Mouse (Mus musculus) monocyte, adult 2 months (primary cell): ENCODE data around the gene Edc3.
A peak's percentile ranks its signal among the peaks of the same experiment; 100 is the strongest.

ENCODE experiments used
- DNase-seq, 2 experiments: peaks; one replicate each; pipeline ENCODE4 v3.0.0; 2022; ENCODE audit warnings: low spot score in 2 of 2, low read depth in 1 of 2

Edc3 gene

DNA sequence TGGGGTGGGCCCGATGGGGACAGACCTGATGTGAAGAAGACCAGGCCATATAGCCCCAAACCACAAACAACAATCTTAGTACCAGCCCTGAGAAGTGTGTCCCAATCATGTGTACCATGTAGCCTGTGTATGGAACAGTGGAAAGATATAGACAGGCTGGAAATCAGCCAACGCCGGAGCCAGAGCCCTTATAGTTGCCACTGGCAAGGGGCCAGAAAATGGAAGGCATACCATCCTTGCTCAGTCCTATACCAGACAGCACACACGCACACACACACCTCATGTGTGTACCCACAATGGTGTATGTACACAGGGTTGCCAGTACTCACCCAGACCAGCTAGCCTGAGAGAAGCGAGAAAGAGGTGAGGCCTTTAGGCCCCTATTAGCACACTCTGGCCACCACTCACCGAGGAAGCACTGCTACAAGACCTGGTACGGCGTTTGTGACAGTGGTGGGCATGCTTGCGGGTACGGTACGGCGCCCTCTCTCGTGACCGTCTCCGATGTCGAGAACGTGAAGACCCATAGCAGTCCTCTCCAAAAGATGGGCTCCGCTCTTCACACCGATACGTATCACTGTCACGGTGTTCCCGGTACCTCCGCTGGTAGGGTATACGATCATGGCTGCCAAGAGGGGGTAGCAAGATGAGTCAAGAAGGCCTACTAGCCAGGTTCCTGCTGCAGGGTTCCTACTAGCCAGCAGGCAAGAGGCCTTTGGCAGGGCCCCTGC is 52.2 kb downstream of the Edc3 start:
- no peak for DNase-seq

DNA sequence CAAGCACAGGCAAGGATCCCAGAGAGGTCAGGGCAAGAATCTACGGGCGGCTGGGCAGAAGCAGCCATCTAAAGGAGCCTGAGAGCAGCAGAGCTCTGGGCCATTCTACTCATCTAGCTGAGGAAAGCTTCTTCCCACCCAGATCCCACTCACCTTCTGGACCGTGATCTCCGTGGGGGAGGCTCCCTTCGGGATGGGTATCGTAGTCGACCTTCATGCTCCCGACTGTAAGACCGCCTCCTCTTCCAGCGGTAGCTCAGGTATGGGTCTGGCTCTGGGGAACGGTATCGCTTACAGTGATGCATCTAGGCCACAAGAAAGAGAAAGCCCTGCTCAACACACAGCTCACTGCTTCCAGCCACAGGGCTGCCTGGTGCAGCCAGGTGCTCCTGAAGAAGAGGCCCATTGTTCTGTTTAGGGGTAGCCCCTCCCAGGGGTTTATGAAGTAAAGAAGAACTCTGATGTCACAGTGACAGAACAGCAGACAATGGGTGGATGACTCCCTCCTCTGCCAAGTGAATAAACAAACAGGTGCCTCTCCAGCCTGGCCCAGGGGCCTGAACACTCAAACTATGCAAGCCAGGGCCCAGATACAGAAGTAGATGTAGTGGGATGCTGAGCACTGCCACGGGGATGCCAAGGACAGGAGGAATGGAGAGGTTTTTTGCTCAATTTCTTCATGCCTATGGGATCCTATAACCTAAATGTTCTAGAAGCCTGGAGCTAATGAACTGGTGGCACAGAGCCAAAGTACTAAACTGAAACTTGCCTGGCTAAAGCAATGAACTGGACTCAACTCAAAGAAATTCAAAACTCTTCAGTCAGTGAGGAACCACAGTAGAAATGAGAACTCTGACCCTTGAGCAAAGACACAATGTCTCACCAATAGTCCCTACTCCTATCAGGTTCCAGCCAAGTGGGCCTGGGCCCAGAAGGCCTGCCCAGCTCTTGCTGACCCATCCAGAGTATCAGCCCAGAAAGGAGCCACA is 53.5 kb downstream of the Edc3 start:
- DNase-seq = no peak

DNA sequence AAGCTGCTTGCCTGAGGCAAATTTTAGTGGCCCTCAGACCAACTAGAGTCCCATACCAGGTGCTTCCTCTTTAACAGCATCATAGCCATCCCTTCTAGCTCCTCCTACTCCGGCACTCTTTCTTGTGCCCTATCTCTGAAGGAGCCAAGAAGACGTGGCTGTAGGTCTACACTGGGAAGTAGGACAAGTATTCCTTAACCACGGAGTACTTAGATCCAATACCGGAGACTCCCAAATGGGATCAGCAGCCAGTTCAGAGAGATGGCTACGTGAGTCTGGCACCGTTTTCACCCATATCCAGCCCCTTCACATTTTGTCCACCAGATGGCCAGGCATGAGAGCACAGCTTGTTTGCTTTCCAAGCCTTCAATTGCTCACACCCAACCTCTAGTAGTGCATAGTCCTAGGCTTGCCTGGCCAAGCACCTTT is 54.2 kb downstream of the Edc3 start:
- DNase-seq = peak in 1 of 2 experiments; percentile 33

DNA sequence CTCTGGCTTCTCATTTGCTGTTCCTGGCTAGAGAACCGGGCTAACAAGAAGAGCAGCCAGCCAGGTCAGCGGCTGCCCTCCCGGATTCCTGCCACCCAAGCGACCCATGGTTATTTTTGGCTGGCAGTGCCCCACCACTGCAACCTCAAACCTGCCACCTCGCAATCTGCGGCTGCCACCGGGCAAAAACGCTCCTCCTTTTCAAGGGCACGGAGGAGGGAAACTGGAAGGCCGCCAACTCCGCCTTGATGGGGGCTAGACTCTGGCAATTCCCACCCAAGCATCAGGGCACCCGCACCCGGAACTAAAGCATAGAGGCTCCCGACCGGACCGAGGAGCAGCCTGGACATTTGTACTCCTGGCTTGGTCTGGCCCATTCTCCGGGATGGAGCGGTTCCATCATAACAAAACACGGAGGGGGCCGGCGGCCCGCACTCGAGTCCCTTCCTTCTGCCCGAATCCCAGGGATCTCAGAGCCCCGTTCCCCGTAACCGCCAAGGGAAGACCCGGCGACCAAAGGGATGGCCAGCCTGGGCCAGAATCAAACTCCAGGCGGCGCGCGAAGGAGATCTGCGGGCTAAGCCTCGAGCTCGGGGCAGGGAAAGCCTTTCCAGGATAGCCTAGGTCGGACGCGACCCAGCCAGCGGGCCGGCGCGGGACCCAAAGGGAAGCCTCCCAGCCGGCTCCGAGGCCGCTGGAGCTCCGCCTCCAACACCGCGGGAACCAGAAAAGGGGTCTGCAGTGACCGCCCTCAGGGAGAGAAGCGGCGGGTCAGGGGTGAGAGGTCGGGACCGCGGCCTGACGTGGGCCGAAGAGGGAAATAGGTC is 56.0 kb downstream of the Edc3 start:
- DNase-seq = peak in 1 of 2 experiments; percentile 13

DNA sequence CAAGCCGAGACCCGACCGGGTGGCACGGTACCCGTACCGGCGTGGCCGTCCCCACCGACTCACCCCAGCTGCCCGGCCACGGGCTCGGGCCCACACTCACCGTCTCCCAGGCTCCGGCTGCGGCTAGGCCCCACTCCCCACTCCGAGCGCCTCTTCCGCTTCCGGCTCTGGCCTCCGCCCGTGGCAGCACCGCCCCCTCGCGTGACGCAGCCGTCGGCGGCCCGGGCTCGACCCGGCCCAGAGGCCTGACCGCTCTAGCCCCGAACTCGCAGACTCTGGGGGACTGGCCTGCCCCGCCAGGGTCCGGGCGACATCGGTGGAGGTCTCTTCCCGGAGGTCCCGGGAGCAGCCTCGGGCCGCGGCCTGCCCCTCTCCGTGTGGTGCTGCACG is 56.6 kb downstream of the Edc3 start:
- DNase-seq = peak; percentile 84 to 93

DNA sequence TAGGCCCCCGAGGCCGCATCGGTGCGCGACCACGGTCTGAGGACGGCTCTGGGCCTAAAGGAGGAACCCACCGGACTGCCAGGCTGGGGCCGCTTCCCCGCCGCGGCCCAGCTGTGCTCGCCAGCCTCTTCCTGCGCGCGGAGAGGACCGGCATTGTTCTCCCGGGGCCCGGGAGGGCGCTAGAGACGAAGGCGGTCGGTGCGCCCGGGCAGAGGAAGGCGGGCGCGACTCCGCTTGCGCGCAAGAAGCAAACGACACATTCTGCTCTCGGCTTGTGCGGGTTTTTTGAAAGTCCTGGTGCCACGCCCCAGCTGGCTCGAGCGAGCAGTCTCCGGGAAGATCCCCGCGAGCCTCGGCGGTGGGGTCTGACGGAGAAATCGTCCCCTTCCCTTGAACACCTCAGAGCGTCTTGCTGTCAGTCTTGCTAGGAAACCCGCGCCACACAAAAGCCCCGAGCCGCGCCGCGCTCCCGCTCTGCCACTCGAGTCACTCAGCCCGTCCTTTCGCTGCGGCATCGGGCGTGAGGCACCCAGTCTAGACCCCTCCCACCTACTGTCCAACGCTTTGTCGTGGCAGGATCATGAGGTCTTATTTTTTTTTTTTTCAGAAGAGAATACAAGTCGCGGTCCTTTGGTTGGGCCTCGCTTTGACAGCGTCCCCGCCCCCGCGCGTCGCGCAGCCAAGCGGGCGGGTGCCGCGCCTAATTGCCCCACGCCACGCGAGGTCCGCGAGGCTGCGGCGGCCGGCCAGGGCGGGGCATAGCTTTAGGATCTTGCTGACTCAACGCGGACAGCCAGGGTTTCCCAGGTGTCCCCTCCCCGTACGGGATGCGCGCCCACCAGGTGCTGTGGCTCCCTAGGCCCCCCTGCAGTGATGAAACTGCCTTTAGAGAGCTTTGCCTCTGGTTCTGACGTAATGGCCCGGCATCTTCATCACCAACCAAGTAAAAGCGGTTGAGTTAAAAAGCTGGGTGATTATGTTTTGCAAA is 57.3 kb downstream of the Edc3 start, which contains the start of gene Clk3:
Clk3 (minus strand) TSS at position 497 of the 988 bp plus-strand sequence.
- DNase-seq = peak; percentile 31 to 73

DNA sequence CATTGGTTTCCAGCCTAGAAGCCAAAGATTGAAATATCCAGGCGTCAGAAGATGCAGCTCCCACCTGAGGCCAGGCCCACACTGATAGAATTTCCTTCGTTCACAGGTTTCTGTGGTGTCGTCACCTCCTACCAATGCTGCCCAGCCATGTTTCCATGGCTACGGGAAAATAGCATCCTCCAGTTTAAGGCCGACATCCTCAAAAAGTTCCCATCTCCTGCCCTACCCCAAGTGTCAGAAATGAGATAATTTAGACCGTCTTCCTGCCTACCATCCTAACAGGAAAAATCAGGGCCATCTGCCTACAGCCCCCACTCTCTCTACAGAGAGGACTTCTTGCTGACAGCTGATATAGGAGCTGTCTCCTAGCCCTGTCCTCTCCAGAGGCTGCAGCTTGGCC is 58.1 kb downstream of the Edc3 start:
- no peak for DNase-seq

DNA sequence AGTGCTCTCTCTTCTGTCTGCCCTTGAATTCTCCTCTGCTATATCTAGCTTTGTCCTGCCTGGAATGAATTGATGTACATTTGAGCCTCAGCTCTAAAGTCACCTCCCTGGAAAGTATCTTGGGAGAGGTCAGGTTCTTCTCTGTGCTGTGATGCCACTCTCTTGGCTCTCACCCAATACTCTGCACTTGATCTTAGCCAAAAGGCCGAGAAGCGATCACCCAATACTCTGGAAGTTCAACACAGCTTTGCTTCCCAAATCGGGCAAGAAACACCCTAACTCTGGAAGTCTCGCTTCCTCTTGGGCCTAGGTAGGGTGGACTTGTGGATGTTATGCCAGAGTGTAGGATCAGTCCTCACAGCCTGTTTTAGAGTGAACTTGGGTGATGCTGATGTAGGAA is 58.9 kb downstream of the Edc3 start:
- no peak for DNase-seq

DNA sequence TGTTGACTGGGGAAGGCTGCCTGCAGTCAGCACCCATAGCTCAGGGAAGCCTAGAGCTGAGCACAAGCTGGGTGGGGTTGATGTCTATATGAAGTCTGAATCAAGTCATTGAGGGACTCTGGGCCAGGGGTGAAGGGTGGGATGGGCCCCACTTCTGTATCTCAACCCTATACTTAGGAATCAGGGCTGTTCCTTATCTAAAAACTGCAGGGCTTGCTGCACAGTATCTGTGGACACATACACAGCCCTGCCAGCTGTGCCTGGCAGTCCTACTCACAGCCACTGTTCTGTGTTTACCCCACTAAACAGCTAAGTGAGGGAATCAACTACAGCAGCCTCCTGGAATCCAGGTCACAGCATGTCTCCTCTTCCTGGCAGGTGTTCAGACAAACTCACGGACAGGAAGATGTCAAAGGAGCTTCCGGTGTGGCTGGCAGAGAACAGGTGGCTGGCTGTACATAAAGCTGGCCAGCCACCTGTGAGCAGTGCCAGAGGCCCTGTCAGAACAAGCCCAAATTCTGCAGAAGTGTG is 61.3 kb downstream of the Edc3 start:
- no peak for DNase-seq

DNA sequence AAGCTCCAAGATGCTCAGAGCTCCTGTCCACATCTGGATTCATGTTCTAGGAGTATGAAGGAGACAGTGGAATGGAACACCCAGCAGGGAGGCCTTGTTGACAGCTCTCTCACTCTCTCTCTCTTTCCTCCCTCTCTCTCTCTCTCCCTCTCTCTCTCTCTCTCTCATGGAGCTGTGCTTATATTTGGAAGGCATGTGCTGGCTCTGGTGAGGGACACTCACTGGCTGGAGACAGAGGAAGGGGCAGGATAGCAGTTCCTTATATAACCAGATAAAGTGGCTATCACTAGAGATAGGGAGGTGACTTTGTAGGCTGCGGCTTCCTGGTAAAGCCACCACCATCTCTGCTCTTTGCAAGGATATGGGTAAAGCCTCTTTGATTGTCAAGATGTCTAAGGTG is 61.9 kb downstream of the Edc3 start:
- DNase-seq = no peak

DNA sequence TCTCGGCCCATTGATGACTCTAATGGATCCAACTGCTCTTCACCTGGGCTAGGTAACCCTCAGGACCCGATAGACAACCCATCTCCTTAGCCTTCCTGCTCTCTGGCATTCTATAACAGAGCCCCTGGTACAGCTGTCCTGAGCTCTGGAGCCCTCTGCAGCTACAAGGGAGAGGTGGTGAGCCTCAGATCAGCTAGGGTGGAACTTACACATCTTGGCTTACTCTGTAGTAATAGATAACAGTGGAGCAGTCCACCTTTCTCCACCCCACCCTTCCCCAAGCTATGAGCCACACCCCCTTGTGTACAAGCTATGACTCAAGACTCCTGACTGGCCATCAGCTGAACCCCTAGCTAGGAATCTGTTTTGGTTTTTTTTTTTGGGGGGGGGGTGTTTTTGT is 62.5 kb downstream of the Edc3 start:
- no peak for DNase-seq

DNA sequence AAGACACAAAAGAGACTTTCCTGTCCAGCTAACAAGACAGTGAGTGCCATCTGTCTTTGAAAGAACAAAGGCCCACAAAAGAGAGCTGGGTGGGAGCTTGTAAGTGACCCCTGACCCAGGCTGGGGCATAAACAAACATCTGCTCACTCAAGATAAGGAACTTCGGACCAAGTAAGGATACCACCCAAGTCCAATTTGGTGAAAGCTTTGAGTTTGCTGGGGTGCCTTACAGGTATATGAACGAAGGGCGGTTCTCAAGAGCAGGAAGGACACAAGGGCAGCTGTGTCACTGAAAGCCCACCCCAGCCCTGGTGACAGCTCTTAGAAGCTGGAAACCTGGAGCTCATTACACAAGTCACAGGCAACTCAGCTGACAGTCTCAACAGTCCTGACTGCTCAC is 65.4 kb downstream of the Edc3 start:
- no peak for DNase-seq

DNA sequence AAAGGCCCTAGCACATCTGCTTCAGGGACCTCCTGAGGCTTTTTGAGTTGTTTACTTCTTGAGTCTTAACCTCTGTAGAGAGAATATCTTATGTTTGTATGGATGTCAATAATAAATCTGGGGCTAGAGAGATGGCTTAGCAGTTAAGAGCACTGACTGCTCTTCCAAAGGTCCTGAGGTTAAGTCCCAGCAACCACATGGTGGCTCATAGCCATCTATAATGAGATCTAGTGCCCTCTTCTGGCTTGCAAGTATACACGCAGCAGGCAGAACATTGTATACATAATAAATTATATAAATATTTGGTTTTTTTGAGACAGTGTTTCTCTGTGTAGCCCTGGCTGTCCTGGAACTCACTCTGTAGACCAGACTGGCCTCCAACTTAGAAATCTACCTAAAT is 65.8 kb downstream of the Edc3 start:
- no peak for DNase-seq

DNA sequence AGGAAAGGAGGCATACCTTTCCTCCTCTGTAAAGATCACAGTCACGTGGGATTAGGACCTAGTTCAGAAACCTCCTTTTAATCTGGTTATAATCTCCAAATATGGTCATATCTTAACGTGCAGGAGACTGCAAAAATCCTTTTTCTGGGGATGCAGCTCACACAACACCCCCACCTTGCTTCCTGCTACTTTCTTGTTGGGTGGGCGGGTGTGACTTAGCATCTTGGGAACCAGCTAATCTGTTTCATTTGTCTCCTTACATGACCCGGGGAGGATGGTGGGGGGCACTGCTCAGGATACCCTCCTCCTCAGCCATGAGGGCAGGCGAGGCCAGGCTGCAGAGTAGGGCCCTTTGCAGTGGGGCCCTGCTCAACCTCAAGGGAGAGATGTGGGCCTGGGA is 66.7 kb downstream of the Edc3 start:
- no peak for DNase-seq

DNA sequence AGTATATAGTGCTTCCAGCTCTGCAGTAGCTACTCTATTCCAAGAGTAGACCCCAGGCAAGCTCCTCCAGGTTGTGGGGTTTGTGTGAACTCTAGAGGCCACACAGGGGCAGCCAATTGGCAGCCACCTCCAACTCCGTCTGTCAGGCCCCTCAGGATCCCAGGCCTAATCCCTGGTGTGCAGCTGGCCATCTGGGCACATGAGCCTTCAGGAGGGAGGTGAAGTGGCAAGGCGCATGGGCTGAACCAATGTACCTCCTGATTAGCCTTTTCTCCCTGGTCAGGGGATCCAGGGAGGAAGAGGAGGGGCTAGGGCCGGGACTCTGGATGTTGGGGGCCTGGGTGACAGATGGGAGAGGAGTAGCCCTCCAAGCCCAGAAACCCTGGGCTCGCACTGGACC is 67.4 kb downstream of the Edc3 start:
- DNase-seq = no peak

DNA sequence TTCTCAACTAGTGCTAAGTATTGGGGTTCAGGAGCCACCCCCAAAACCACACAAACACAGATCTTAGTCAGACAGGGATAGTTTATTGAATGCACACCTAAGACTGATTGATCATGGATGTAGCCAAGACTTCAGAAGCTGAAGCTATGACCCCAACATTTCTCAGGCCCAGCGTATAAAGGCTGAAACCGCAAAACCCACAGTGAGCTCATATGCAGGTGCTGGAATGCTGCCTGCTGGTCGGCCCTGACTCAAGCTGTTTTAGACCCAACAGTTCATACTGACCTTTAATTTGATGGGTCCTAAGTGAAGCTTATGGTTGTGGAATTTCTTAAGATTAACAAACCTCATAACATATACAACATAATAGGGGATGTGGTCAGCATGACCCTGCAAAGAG is 74.3 kb downstream of the Edc3 start:
- DNase-seq = no peak

DNA sequence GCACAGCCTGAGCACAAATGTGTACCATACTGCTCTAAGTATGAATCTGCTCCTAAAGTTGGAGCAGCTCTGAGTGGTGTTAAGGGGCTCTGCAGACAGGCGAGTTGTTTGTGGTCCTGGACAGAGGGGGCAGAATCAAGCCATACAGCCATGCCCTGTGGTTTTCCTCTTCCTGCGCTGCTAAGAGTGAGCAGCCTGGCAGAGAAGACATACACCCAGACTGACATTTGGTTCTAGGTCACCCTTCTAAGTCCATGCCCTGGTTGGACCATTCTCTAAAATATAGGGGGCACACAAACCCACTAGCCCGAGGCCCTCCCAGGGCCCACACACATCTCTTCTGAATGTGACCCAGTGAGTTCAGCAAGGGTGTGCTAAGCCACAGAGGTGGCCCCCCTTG is 81.4 kb downstream of the Edc3 start:
- DNase-seq = no peak

DNA sequence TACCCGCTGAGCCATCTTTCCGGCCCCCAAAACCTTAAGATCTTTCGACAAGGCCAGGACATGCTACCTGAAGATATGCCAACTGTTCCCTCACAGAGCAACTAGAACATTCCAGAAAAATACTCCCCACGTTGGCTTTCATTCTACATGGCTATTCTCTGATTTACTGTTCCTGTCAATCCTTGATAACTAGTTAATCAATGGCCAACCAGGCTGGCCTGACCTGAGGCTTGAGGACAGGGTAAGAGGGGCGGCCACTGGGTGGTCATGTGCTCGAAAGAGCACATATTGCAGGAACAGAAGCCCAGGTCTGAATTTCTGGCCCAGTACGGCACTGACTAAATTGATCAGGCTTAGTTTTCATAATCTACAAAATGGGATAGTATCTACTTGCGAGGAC is 89.1 kb downstream of the Edc3 start:
- no peak for DNase-seq

DNA sequence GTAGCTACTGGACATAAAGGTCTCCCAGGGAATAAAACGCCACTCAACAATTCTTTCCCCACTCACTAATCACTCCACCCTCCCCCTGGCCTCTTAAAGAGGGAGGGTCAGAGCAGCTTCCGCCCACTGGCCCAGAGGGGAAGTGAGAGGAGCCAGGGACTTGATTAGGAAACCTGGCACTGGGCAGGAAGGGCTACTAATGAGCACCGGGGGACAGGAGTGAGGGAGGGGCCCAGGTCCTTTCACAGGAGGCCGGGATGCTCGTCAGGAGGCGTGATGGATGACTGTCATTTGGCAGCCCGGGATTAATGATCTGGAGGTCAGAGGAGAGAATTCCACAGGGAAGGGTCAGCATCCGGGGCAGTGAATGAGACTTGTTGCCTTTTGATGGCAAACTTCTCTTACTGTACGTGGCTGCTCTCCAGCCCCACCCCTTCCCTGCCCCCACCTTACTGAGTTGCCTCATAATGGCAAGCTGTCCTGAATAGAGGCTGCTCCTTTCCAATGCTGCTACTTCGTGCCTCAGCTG is 90.4 kb downstream of the Edc3 start:
- no peak for DNase-seq
